Mouse (Mus musculus) midbrain, embryonic 13.5 days (tissue): ENCODE results near the gene Trim17. TPM values are rescaled to one million over a fixed set of nuclear protein-coding genes. Genes with fewer than 3 reads are reported as not detected.

Experiments used
- ATAC-seq: fragments of 200-750 bp; cut with Nextera tagmentation; 2 replicates; pipeline ENCODE4 v1.8.0; 2017; ENCODE audit warnings: mild to moderate bottlenecking, moderate TSS enrichment, moderate library complexity
- H3K27ac ChIP-seq: fragments of 300-500 bp; sonication (generic); 2 replicates; pipeline ENCODE4 v1.5.1; 2015; ENCODE audit warnings: inconsistent platforms, mild to moderate bottlenecking, moderate library complexity
- H3K27me3 ChIP-seq: fragments of 300-500 bp; sonication (generic); 2 replicates; pipeline ENCODE4 v1.6.1; 2015; ENCODE audit warnings: mild to moderate bottlenecking, inconsistent platforms
- H3K36me3 ChIP-seq: fragments of 300-500 bp; sonication (generic); 2 replicates; pipeline ENCODE4 v1.6.1; 2015; ENCODE audit warnings: mild to moderate bottlenecking, inconsistent platforms
- H3K4me1 ChIP-seq: fragments of 300-500 bp; sonication (generic); replicated peaks from 2 replicates; pipeline ENCODE4 v1.6.1; 2015; ENCODE audit warnings: inconsistent platforms
- H3K4me2 ChIP-seq: fragments of 300-500 bp; sonication (generic); replicated peaks from 2 replicates; pipeline ENCODE4 v1.6.1; 2015; ENCODE audit warnings: moderate library complexity, mild to moderate bottlenecking, inconsistent platforms
- H3K4me3 ChIP-seq: fragments of 300-500 bp; sonication (generic); replicated peaks from 2 replicates; pipeline ENCODE4 v1.5.1; 2015; ENCODE audit warnings: mild to moderate bottlenecking, inconsistent platforms
- H3K9ac ChIP-seq: fragments of 300-500 bp; sonication (generic); replicated peaks from 2 replicates; pipeline ENCODE4 v1.6.1; 2015; ENCODE audit warnings: mild to moderate bottlenecking, inconsistent platforms
- H3K9me3 ChIP-seq: fragments of 300-500 bp; sonication (generic); 2 replicates; pipeline ENCODE4 v1.6.1; 2016; ENCODE audit warnings: mild to moderate bottlenecking, inconsistent platforms
- WGBS: fragments of 180-500 bp; shearing (Covaris S2); methylation state at CpG from one replicate; pipeline ENCODE4 v1.1.7; 2015; 5-methylcytosine and 5-hydroxymethylcytosine counted together
- polyA plus RNA-seq: library from polyadenylated mRNA; unstranded; fragments of >200 nt; fragmentation: Nextera tagmentation; extraction: Ambion mirVana; gene quantifications from 2 replicates; pipeline ENCODE4 v1.2.1, GENCODE M21; 2015

Trim17 gene
- polyA plus RNA-seq, 1 experiment from 2014 or later, result 1.3 TPM

- H3K9me3 ChIP-seq, result peaks cover 4% of the 10 kb centered on the region; the same call in 1 of the 2 replicates
- H3K36me3 ChIP-seq, result peaks cover 12% of the 10 kb centered on the region
- peaks cover 46% of the 10 kb centered on the region for H3K4me1 ChIP-seq
- no peak for ATAC-seq
- H3K27ac ChIP-seq, result no peak overlapping the region
- H3K4me2 ChIP-seq, result no peak overlapping the region
- H3K9ac ChIP-seq, result no peak overlapping the region
- H3K27me3 ChIP-seq, result peaks cover 12% of the 10 kb centered on the region
- H3K4me3 ChIP-seq, result no peak overlapping the region
- WGBS, result 70% methylated on average over 50 of the region's 50 CpGs
Measured at GRCm38 (mm10) chr11:58961364-58962177, 7.1 kb downstream of the Trim17 start.

GRCm38 (mm10) chr11:58963543-58963942, 9.1 kb downstream of the Trim17 start:
- Histone ChIP-seq H3K4me2 (no peak overlapping the region), H3K27ac (no peak overlapping the region), H3K4me1 (peaks cover 26% of the 10 kb centered on the region), H3K9ac (no peak overlapping the region), H3K9me3 (peaks cover 4% of the 10 kb centered on the region; the same call in 1 of the 2 replicates), H3K27me3 (peaks cover 12% of the 10 kb centered on the region), H3K36me3 (peaks cover 11% of the 10 kb centered on the region), H3K4me3 (no peak overlapping the region)
- WGBS, result 38% methylated on average over 17 of the region's 17 CpGs
- ATAC-seq, result no peak

DNA sequence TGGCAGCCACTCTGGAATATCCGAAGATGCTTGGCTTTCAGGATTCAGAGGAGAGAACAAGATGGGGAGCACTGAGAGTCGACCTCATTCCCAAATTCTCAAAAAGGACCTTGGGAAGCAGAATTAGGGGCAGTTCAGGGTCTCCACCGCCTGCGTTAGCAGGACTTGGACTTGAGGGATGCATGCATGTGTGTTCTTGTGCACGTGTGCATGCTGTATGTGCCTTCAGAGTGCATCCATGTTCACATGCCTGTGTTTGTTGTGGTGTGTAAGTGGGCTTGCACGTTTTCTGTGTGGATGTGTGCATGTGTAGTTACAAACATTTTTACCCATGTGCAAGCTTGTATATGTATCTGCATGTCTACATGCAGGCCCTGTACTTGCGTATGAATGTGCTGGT, 9.7 kb downstream of the Trim17 start:
- 86% methylated on average over 7 of the region's 7 CpGs for WGBS
- Histone ChIP-seq H3K4me2 (no peak overlapping the region), H3K36me3 (peaks cover 12% of the 10 kb centered on the region), H3K27ac (no peak overlapping the region), H3K4me3 (no peak overlapping the region), H3K4me1 (peaks cover 19% of the 10 kb centered on the region), H3K27me3 (peaks cover 12% of the 10 kb centered on the region), H3K9me3 (peaks cover 4% of the 10 kb centered on the region; the same call in 1 of the 2 replicates), H3K9ac (no peak overlapping the region)
- ATAC-seq, result no peak

DNA sequence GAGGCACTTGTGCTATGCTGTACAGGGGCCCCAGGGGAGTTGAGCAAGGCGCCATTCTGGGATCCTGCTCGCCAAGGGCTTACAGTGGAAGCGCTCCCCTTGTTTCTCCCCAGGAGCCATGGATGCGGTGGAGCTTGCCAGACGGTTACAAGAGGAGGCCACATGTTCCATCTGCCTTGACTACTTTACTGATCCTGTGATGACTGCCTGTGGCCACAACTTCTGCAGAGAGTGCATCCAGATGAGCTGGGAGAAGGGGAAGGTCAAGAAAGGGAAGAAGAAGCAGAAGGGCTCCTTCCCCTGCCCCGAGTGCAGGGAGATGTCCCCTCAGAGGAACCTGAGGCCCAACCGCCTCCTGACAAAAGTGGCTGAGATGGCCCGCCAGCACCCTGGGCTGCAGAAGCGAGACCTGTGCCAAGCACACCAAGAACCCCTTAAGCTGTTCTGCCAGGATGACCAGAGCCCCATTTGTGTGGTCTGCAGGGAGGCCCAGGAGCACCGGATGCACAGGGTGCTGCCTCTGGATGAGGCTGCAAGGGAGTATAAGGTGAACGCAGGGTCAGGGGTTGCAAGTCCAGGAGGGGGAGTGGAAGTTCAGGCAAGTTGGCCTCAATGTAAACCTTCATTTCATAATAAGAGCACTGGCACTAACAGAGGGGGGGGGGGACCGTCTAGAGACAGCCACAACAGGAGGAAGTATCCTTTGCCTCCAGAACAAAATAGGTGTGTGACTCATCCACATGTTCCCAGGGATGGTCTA, 10.7 kb downstream of the Trim17 start:
- Histone ChIP-seq H3K4me3 (no peak overlapping the region), H3K9ac (no peak overlapping the region), H3K27me3 (peaks cover 12% of the 10 kb centered on the region), H3K4me2 (no peak overlapping the region), H3K4me1 (peaks cover 12% of the 10 kb centered on the region), H3K9me3 (peaks cover 4% of the 10 kb centered on the region; the same call in 1 of the 2 replicates), H3K27ac (no peak overlapping the region), H3K36me3 (peaks cover 20% of the 10 kb centered on the region)
- WGBS, result 47% methylated on average over 12 of the region's 12 CpGs
- no peak for ATAC-seq

- peaks cover 3% of the 10 kb centered on the region; the same call in 1 of the 2 replicates for H3K27me3 ChIP-seq
- no peak overlapping the region for H3K4me2 ChIP-seq
- peaks cover 38% of the 10 kb centered on the region for H3K36me3 ChIP-seq
- H3K4me3 ChIP-seq, result no peak overlapping the region
- no peak overlapping the region for H3K9ac ChIP-seq
- H3K4me1 ChIP-seq, result peaks cover 9% of the 10 kb centered on the region
- no peak for ATAC-seq
- H3K27ac ChIP-seq, result no peak overlapping the region
- H3K9me3 ChIP-seq, result no peaks in the 10 kb centered on the region
- 100% methylated on average over 1 of the region's 1 CpGs for WGBS
Measured at GRCm38 (mm10) chr11:58967346-58967745, 12.9 kb downstream of the Trim17 start.

GRCm38 (mm10) chr11:58968551-58968950, 14.1 kb downstream of the Trim17 start:
- no peaks in the 10 kb centered on the region for H3K27me3 ChIP-seq
- H3K36me3 ChIP-seq, result peaks cover 38% of the 10 kb centered on the region
- ATAC-seq, result 0 out of 2 replicates have a peak, but pooled peaks have one; percentile 27
- peaks cover 9% of the 10 kb centered on the region for H3K4me1 ChIP-seq
- no peak overlapping the region for H3K4me3 ChIP-seq
- H3K4me2 ChIP-seq, result no peak overlapping the region
- no peak overlapping the region for H3K9ac ChIP-seq
- no peaks in the 10 kb centered on the region for H3K9me3 ChIP-seq
- 82% methylated on average over 7 of the region's 7 CpGs for WGBS
- no peak overlapping the region for H3K27ac ChIP-seq

- WGBS, result 90% methylated on average over 8 of the region's 8 CpGs
- no peak for ATAC-seq
Measured at GRCm38 (mm10) chr11:58969027-58969426, 14.5 kb downstream of the Trim17 start.

GRCm38 (mm10) chr11:58969659-58970058, 15.2 kb downstream of the Trim17 start:
- ATAC-seq, result no peak

More at GRCm38 (mm10) chr11:58969027-58969426, 14.5 kb downstream of the Trim17 start:
- H3K36me3 ChIP-seq, result peaks cover 38% of the 10 kb centered on the region
- no peaks in the 10 kb centered on the region for H3K27me3 ChIP-seq
- no peak overlapping the region for H3K9ac ChIP-seq
- H3K4me2 ChIP-seq, result no peak overlapping the region
- no peak overlapping the region for H3K4me3 ChIP-seq
- H3K4me1 ChIP-seq, result peaks cover 9% of the 10 kb centered on the region
- H3K9me3 ChIP-seq, result no peaks in the 10 kb centered on the region
- H3K27ac ChIP-seq, result no peak overlapping the region

DNA sequence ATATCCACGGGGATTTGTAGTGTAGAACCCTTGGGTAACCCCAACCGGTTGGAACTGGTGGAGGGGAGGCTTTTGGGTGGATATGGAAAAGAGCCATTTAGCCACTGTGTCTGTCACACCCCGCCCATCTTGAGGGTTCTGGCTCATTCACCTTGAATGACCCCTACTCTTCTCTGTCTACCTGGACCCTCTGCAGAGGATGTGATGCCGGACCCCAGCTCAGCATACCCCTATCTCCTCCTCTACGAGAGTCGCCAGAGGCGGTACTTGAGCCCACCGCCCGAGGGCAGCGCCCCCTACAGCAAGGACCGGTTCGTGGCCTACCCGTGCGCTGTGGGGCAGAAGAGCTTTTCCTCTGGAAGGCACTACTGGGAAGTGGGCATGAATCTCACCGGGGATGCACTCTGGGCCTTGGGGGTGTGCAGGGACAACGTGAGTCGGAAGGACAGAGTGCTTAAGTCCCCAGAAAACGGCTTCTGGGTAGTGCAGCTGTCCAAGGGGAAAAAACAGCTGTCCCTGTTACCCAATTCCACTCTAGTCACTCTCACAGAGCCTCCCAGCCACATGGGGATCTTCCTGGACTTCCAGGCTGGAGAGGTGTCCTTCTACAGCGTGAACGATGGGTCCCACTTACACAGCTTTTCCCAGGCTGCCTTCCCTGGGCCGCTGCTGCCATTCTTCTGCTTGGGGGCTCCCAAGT, 16.5 kb downstream of the Trim17 start:
- Histone ChIP-seq H3K36me3 (peaks cover 43% of the 10 kb centered on the region), H3K4me1 (peaks cover 14% of the 10 kb centered on the region), H3K9me3 (no peaks in the 10 kb centered on the region), H3K27ac (no peak overlapping the region), H3K27me3 (no peaks in the 10 kb centered on the region), H3K9ac (no peak overlapping the region), H3K4me3 (no peak overlapping the region), H3K4me2 (no peak overlapping the region)
- WGBS, result 88% methylated on average over 21 of the region's 21 CpGs
- no peak for ATAC-seq

More at GRCm38 (mm10) chr11:58969659-58970058, 15.2 kb downstream of the Trim17 start:
- peaks cover 12% of the 10 kb centered on the region for H3K4me1 ChIP-seq
- 81% methylated on average over 6 of the region's 6 CpGs for WGBS
- peaks cover 41% of the 10 kb centered on the region for H3K36me3 ChIP-seq
- H3K9me3 ChIP-seq, result no peaks in the 10 kb centered on the region
- H3K4me3 ChIP-seq, result no peak overlapping the region
- H3K27ac ChIP-seq, result no peak overlapping the region
- H3K9ac ChIP-seq, result no peak overlapping the region
- no peak overlapping the region for H3K4me2 ChIP-seq
- no peaks in the 10 kb centered on the region for H3K27me3 ChIP-seq

GRCm38 (mm10) chr11:58971796-58972195, 17.3 kb downstream of the Trim17 start:
- Histone ChIP-seq H3K9ac (no peak overlapping the region), H3K4me3 (no peak overlapping the region), H3K27ac (no peak overlapping the region), H3K27me3 (no peaks in the 10 kb centered on the region), H3K36me3 (peaks cover 43% of the 10 kb centered on the region), H3K4me1 (peaks cover 17% of the 10 kb centered on the region), H3K9me3 (no peaks in the 10 kb centered on the region), H3K4me2 (no peak overlapping the region)
- WGBS, result 94% methylated on average over 3 of the region's 3 CpGs
- no peak for ATAC-seq

DNA sequence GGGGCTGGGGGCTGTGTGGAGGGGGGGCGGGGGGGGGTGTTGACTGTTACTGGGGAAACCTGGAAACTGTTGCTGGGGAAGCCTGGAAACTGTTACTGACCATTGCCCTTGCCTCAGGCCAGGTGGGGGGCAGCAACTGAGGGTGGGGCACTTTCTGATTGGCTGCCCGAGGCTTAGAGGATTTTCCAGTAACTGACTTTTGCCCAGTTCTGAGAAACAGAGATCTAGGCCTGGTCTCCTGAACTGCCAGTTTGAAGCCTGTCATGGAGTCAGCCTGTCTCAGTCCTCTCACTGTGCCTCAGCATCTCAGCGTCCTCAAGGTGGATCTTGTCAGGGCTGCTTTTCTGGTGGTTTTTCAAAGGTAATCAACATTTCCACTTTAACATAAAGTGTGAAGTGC, 19.9 kb downstream of the Trim17 start:
- no peak overlapping the region for H3K4me3 ChIP-seq
- 85% methylated on average over 3 of the region's 3 CpGs for WGBS
- peaks cover 34% of the 10 kb centered on the region for H3K4me1 ChIP-seq
- peaks cover 32% of the 10 kb centered on the region for H3K36me3 ChIP-seq
- H3K9me3 ChIP-seq, result no peaks in the 10 kb centered on the region
- H3K4me2 ChIP-seq, result no peak overlapping the region
- ATAC-seq, result no peak
- H3K27me3 ChIP-seq, result no peaks in the 10 kb centered on the region
- no peak overlapping the region for H3K27ac ChIP-seq
- H3K9ac ChIP-seq, result no peak overlapping the region
